Mouse (Mus musculus) cortical plate, adult 2 months (tissue): ENCODE measurements at regions not wholly inside any gene's neighbourhood (a gene's known extent, or its start where the extent isn't known, plus 50 kb on each side); places are given as distances from the start of the nearest gene placed in this dataset.

Experiments
- CTCF ChIP-seq: fragments of 200-500 bp; IDR thresholded peaks from 2 replicates; pipeline ENCODE4 v1.5.1; 2011; ENCODE audit warnings: mild to moderate bottlenecking, control low read depth, low read length; ENCODE audit not compliant: insufficient read depth; ENCODE audit errors: extremely low read depth
- POLR2A ChIP-seq: fragments of 200-500 bp; IDR thresholded peaks from 2 replicates; pipeline ENCODE4 v1.6.1; 2011; ENCODE audit warnings: mild to moderate bottlenecking, low read length, control low read depth; ENCODE audit not compliant: insufficient read depth; ENCODE audit errors: extremely low read depth

- TF ChIP-seq CTCF (no peak), POLR2A (no peak)
Observed at GRCm38 (mm10) chr13:82265170-82265569, 482.3 kb downstream of the Cetn3 start.
